Mouse (Mus musculus): ENCODE results near the gene Abcb1a. TPM values are rescaled to one million over a fixed set of nuclear protein-coding genes. Genes with fewer than 3 reads are reported as not detected.

The Abcb1a gene
- polyA plus RNA-seq, 1 experiment from 2014 or later = 1.4 TPM

DNA sequence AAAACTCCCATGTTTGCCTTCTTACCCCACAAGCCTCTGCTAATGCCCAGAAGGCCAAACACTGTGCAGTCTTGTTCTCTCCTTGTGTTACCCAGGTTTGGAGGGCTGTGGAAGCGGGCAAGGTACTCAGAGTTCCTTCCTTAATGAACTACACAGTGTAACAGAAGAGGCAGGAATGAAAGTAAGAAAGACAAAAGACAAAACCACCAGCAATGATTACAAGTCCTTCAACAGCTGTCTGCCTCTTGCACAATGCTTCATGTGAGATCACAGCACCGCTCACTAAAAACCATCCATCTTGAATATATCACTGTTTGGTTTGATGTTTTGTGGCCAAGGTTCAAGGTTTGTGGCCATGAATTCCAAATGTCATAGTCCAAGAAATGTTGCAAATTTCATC lies 118.4 kb downstream of the Abcb1a start:
- no peak overlapping the region for H3K27ac ChIP-seq (ENCODE audit: low read length)

DNA sequence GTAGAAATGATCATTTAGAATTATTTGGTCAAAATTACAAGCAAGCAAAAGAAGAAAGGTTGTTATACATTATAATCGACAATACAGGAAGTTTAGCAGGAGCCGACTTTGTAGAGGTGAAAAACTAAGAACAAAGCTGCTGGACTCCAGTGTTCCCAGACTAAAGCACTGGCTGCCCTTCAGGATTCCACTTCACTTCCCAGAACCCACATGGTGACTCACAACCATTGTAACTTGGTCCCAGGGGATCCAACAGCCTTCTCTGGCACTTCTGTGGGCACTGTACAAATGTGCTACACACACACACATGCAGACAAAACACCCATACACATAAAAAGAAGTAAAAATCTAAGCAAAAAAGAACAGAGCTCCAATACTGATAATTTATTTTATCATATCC lies 118.9 kb downstream of the Abcb1a start:
- H3K9me3 ChIP-seq (ENCODE audit: control insufficient read depth, low read length) = no peaks in the 10 kb centered on the region
- WGBS = 93% methylated on average over 2 of the region's 2 CpGs
- ATAC-seq = no peak

More for the DNA sequence above, 118.4 kb downstream of the Abcb1a start:
- Histone ChIP-seq H3K4me3 (replicated peaks; ENCODE audit: low read length) (no peak overlapping the region), H3K4me1 (replicated peaks; ENCODE audit: control insufficient read depth, insufficient read depth, low read length) (no peaks in the 10 kb centered on the region), H3K4me2 (ENCODE audit: low read length) (no peak overlapping the region), H3K9me3 (ENCODE audit: control insufficient read depth, low read length) (no peaks in the 10 kb centered on the region), H3K27me3 (replicated peaks; ENCODE audit: control insufficient read depth, insufficient read depth, low read length) (no peaks in the 10 kb centered on the region), H3K36me3 (ENCODE audit: control insufficient read depth, insufficient read depth) (no peaks in the 10 kb centered on the region), H3K9ac (replicated peaks; ENCODE audit: low read depth, low read length) (no peak overlapping the region)
- 83% methylated on average over 2 of the region's 2 CpGs for WGBS
- no peak for ATAC-seq

GRCm38 (mm10) chr5:8792281-8792680 lies 132.4 kb downstream of the Abcb1a start:
- H3K27ac ChIP-seq (ENCODE audit: low read length) = no peak overlapping the region
- no peak overlapping the region for H3K4me2 ChIP-seq (ENCODE audit: low read length)
- H3K27me3 ChIP-seq (replicated peaks; ENCODE audit: control insufficient read depth, insufficient read depth, low read length) = no peaks in the 10 kb centered on the region
- no peaks in the 10 kb centered on the region for H3K4me1 ChIP-seq (replicated peaks; ENCODE audit: control insufficient read depth, insufficient read depth, low read length)
- no peak overlapping the region for H3K9ac ChIP-seq (replicated peaks; ENCODE audit: low read depth, low read length)
- no peak for ATAC-seq
- no peaks in the 10 kb centered on the region for H3K9me3 ChIP-seq (ENCODE audit: control insufficient read depth, low read length)
- no peaks in the 10 kb centered on the region for H3K36me3 ChIP-seq (ENCODE audit: control insufficient read depth, insufficient read depth)
- WGBS = 79% methylated on average over 4 of the region's 4 CpGs
- no peak overlapping the region for H3K4me3 ChIP-seq (replicated peaks; ENCODE audit: low read length)

More for the DNA sequence above, 118.9 kb downstream of the Abcb1a start:
- no peak overlapping the region for H3K9ac ChIP-seq (replicated peaks; ENCODE audit: low read depth, low read length)
- no peaks in the 10 kb centered on the region for H3K36me3 ChIP-seq (ENCODE audit: control insufficient read depth, insufficient read depth)
- no peaks in the 10 kb centered on the region for H3K4me1 ChIP-seq (replicated peaks; ENCODE audit: control insufficient read depth, insufficient read depth, low read length)
- H3K27ac ChIP-seq (ENCODE audit: low read length) = no peak overlapping the region
- H3K4me2 ChIP-seq (ENCODE audit: low read length) = no peak overlapping the region
- no peaks in the 10 kb centered on the region for H3K27me3 ChIP-seq (replicated peaks; ENCODE audit: control insufficient read depth, insufficient read depth, low read length)
- no peak overlapping the region for H3K4me3 ChIP-seq (replicated peaks; ENCODE audit: low read length)

Other genes with a start within 250 kb of the Abcb1a start
- 20.0 and 20.2 TPM in 2 replicates for gene Dbf4, start 237.4 kb upstream of the Abcb1a start, polyA plus RNA-seq (2015; fragmentation: Nextera tagmentation; extraction: Ambion mirVana)
- 9.7 and 11.1 TPM in 2 replicates for gene Slc25a40, start 237.2 kb upstream of the Abcb1a start, polyA plus RNA-seq (2015; fragmentation: Nextera tagmentation; extraction: Ambion mirVana)
- 36.3 and 37.2 TPM in 2 replicates for gene Rundc3b, start 37.1 kb upstream of the Abcb1a start, polyA plus RNA-seq (2015; fragmentation: Nextera tagmentation; extraction: Ambion mirVana)
- 0.46 and 0.94 TPM in 2 replicates for gene Abcb1b, start 138.1 kb downstream of the Abcb1a start, polyA plus RNA-seq (2015; fragmentation: Nextera tagmentation; extraction: Ambion mirVana)
- 0.51 and 0.76 TPM in 2 replicates for gene Abcb4, start 233.6 kb downstream of the Abcb1a start, polyA plus RNA-seq (2015; fragmentation: Nextera tagmentation; extraction: Ambion mirVana)